Mouse (Mus musculus): ENCODE measurements at regions not wholly inside any gene's neighbourhood (a gene's known extent, or its start where the extent isn't known, plus 50 kb on each side); places are given as distances from the start of the nearest gene placed in this dataset.

- no peaks in the 10 kb centered on the region for H3K9me3 ChIP-seq (ENCODE audit: low read length)
- H3K4me3 ChIP-seq (ENCODE audit: low read depth, low read length), result no peak overlapping the region
- DNase-seq (ENCODE audit: low spot score), result peak; percentile 28
- H3K27me3 ChIP-seq (replicated peaks; ENCODE audit: insufficient read depth, low read length), result no peaks in the 10 kb centered on the region
- no peak for TF ChIP-seq EP300 (IDR thresholded peaks at IDR 0.05)
- no peak for TF ChIP-seq CTCF (IDR thresholded peaks at IDR 0.05)
- no peak overlapping the region for H3K9ac ChIP-seq (replicated peaks; ENCODE audit: low read depth)
- H3K4me2 ChIP-seq (replicated peaks; ENCODE audit: low read depth, low read length), result no peak overlapping the region
- H3K4me1 ChIP-seq (ENCODE audit: insufficient read depth, low read depth, low read length), result no peaks in the 10 kb centered on the region
- H3K36me3 ChIP-seq (ENCODE audit: insufficient read depth, low read length), result no peaks in the 10 kb centered on the region
- no peak overlapping the region for H3K27ac ChIP-seq (ENCODE audit: low read length)
- 53% methylated on average over 3 of the region's 3 CpGs for WGBS
- ATAC-seq, result no peak
These were observed 3775.8 kb upstream of the Gm7489 start for GRCm38 (mm10) chr15:50108913-50109312.

GRCm38 (mm10) chr15:50153863-50154262, 3730.8 kb upstream of the Gm7489 start:
- no peaks in the 10 kb centered on the region for H3K36me3 ChIP-seq (ENCODE audit: insufficient read depth, low read length)
- H3K9me3 ChIP-seq (ENCODE audit: low read length), result no peaks in the 10 kb centered on the region
- H3K9ac ChIP-seq (replicated peaks; ENCODE audit: low read depth), result no peak overlapping the region
- no peak overlapping the region for H3K4me2 ChIP-seq (replicated peaks; ENCODE audit: low read depth, low read length)
- no peak for TF ChIP-seq CTCF (IDR thresholded peaks at IDR 0.05)
- no peak for TF ChIP-seq EP300 (IDR thresholded peaks at IDR 0.05)
- no peak overlapping the region for H3K27ac ChIP-seq (ENCODE audit: low read length)
- no peak for DNase-seq (ENCODE audit: low spot score)
- no peak for ATAC-seq
- H3K4me3 ChIP-seq (ENCODE audit: low read depth, low read length), result no peak overlapping the region
- H3K4me1 ChIP-seq (ENCODE audit: insufficient read depth, low read depth, low read length), result no peaks in the 10 kb centered on the region
- 55% methylated on average over 3 of the region's 3 CpGs for WGBS
- H3K27me3 ChIP-seq (replicated peaks; ENCODE audit: insufficient read depth, low read length), result no peaks in the 10 kb centered on the region

- no peaks in the 10 kb centered on the region for H3K4me1 ChIP-seq (ENCODE audit: insufficient read depth, low read depth, low read length)
- no peak for ATAC-seq
- no peaks in the 10 kb centered on the region for H3K27me3 ChIP-seq (replicated peaks; ENCODE audit: insufficient read depth, low read length)
- TF ChIP-seq EP300 (IDR thresholded peaks at IDR 0.05) (no peak), CTCF (IDR thresholded peaks at IDR 0.05) (no peak)
- H3K9ac ChIP-seq (replicated peaks; ENCODE audit: low read depth), result no peak overlapping the region
- H3K9me3 ChIP-seq (ENCODE audit: low read length), result no peaks in the 10 kb centered on the region
- WGBS, result 55% methylated on average over 2 of the region's 2 CpGs
- H3K4me2 ChIP-seq (replicated peaks; ENCODE audit: low read depth, low read length), result no peak overlapping the region
- H3K4me3 ChIP-seq (ENCODE audit: low read depth, low read length), result no peak overlapping the region
- DNase-seq (ENCODE audit: low spot score), result no peak
- H3K36me3 ChIP-seq (ENCODE audit: insufficient read depth, low read length), result no peaks in the 10 kb centered on the region
- no peak overlapping the region for H3K27ac ChIP-seq (ENCODE audit: low read length)
These were observed 3712.4 kb upstream of the Gm7489 start for GRCm38 (mm10) chr15:50172276-50172772.

GRCm38 (mm10) chr15:50183185-50183584, 3701.5 kb upstream of the Gm7489 start:
- no peak for TF ChIP-seq CTCF (IDR thresholded peaks at IDR 0.05)
- no peak for TF ChIP-seq EP300 (IDR thresholded peaks at IDR 0.05)
- no peaks in the 10 kb centered on the region for H3K9me3 ChIP-seq (ENCODE audit: low read length)
- no peak overlapping the region for H3K27ac ChIP-seq (ENCODE audit: low read length)
- ATAC-seq (no peak), DNase-seq (ENCODE audit: low spot score) (no peak)
- H3K27me3 ChIP-seq (replicated peaks; ENCODE audit: insufficient read depth, low read length), result no peaks in the 10 kb centered on the region
- no peak overlapping the region for H3K4me2 ChIP-seq (replicated peaks; ENCODE audit: low read depth, low read length)
- no peak overlapping the region for H3K9ac ChIP-seq (replicated peaks; ENCODE audit: low read depth)
- no peaks in the 10 kb centered on the region for H3K36me3 ChIP-seq (ENCODE audit: insufficient read depth, low read length)
- no peaks in the 10 kb centered on the region for H3K4me1 ChIP-seq (ENCODE audit: insufficient read depth, low read depth, low read length)
- WGBS, result 94% methylated on average over 1 of the region's 1 CpGs
- no peak overlapping the region for H3K4me3 ChIP-seq (ENCODE audit: low read depth, low read length)
